Mouse (Mus musculus) layer of hippocampus, adult 2 months (tissue): ENCODE data around the gene Ano4. TPM values are rescaled to one million over a fixed set of nuclear protein-coding genes. Genes with fewer than 3 reads are reported as not detected.

Source experiments
- DNase-seq, 2 experiments: peaks; one replicate each; pipeline ENCODE4 v3.0.0; 2022; ENCODE audit warnings: low spot score in 2 of 2
- H3K27ac ChIP-seq: fragments of 200-600 bp; 2 replicates; pipeline ENCODE4 v1.8.1; 2022
- H3K4me3 ChIP-seq: fragments of 200-600 bp; 2 replicates; pipeline ENCODE4 v1.8.1; 2022; ENCODE audit warnings: mild to moderate bottlenecking
- CTCF ChIP-seq: fragments of 200-600 bp; conservative IDR thresholded peaks from 2 replicates; pipeline ENCODE4 v1.8.1; 2022; ENCODE audit warnings: antibody characterized with exemption, mild to moderate bottlenecking, moderate library complexity
- total RNA-seq, 2 experiments: library from RNA; stranded (reverse); gene quantifications; 2 replicates each; pipeline ENCODE4 v1.2.3; 2021

The Ano4 gene
- total RNA-seq, 2 experiments from 2014 or later: 17.5 to 19.7 TPM

- peak overlapping the region; percentile 67 for H3K4me3 ChIP-seq
- H3K27ac ChIP-seq: peak overlapping the region; percentile 92
- no peak for TF ChIP-seq CTCF
- DNase-seq: peak; percentile 16 to 30
These were observed 86.8 kb downstream of the Ano4 start for GRCm38 (mm10) chr10:89257457-89258381.

GRCm38 (mm10) chr10:89256762-89257456 is 87.7 kb downstream of the Ano4 start:
- Histone ChIP-seq H3K27ac (peak overlapping the region; percentile 92), H3K4me3 (peak overlapping the region; percentile 67)
- DNase-seq: peak in 1 of 2 experiments; percentile 12
- no peak for TF ChIP-seq CTCF

- no peak for TF ChIP-seq CTCF
- H3K27ac ChIP-seq: peak overlapping the region; percentile 86; the same call in 1 of the 2 replicates
- H3K4me3 ChIP-seq: no peak overlapping the region
- DNase-seq: no peak
These were observed 89.8 kb downstream of the Ano4 start for GRCm38 (mm10) chr10:89254765-89255164.

GRCm38 (mm10) chr10:89253799-89254198 is 90.8 kb downstream of the Ano4 start:
- peak overlapping the region; percentile 86 for H3K27ac ChIP-seq
- no peak for TF ChIP-seq CTCF
- H3K4me3 ChIP-seq: no peak overlapping the region
- no peak for DNase-seq

GRCm38 (mm10) chr10:89252636-89253035 is 91.9 kb downstream of the Ano4 start:
- no peak for TF ChIP-seq CTCF
- DNase-seq: no peak
- Histone ChIP-seq H3K4me3 (no peak overlapping the region), H3K27ac (peak overlapping the region; percentile 86)

GRCm38 (mm10) chr10:89243808-89244207 is 100.8 kb downstream of the Ano4 start:
- Histone ChIP-seq H3K27ac (peak overlapping the region; percentile 41), H3K4me3 (no peak overlapping the region)
- no peak for TF ChIP-seq CTCF
- peak in 1 of 2 experiments; percentile 14 for DNase-seq

GRCm38 (mm10) chr10:89224524-89224923 is 120.0 kb downstream of the Ano4 start:
- no peak for TF ChIP-seq CTCF
- no peak overlapping the region for H3K27ac ChIP-seq

GRCm38 (mm10) chr10:89222284-89222989 is 122.1 kb downstream of the Ano4 start:
- H3K4me3 ChIP-seq: no peak overlapping the region
- DNase-seq: no peak
- TF ChIP-seq CTCF: peak; percentile 63
- H3K27ac ChIP-seq: no peak overlapping the region

More at GRCm38 (mm10) chr10:89224524-89224923, 120.0 kb downstream of the Ano4 start:
- no peak overlapping the region for H3K4me3 ChIP-seq
- no peak for DNase-seq

GRCm38 (mm10) chr10:89216078-89216477 is 128.5 kb downstream of the Ano4 start:
- Histone ChIP-seq H3K4me3 (no peak overlapping the region), H3K27ac (no peak overlapping the region)
- no peak for DNase-seq
- TF ChIP-seq CTCF: no peak

- no peak overlapping the region for H3K27ac ChIP-seq
- peak; percentile 81 for TF ChIP-seq CTCF
- DNase-seq: peak in 1 of 2 experiments; percentile 51
- no peak overlapping the region for H3K4me3 ChIP-seq
These were observed 138.7 kb downstream of the Ano4 start for GRCm38 (mm10) chr10:89205858-89206257.

GRCm38 (mm10) chr10:89196444-89196843 is 148.1 kb downstream of the Ano4 start:
- DNase-seq: no peak
- TF ChIP-seq CTCF: no peak
- H3K4me3 ChIP-seq: no peak overlapping the region

GRCm38 (mm10) chr10:89195068-89195467 is 149.5 kb downstream of the Ano4 start:
- no peak overlapping the region for H3K27ac ChIP-seq
- no peak for DNase-seq
- no peak for TF ChIP-seq CTCF
- H3K4me3 ChIP-seq: no peak overlapping the region

More at GRCm38 (mm10) chr10:89196444-89196843, 148.1 kb downstream of the Ano4 start:
- no peak overlapping the region for H3K27ac ChIP-seq

- no peak for TF ChIP-seq CTCF
- Histone ChIP-seq H3K27ac (no peak overlapping the region), H3K4me3 (no peak overlapping the region)
- no peak for DNase-seq
These were observed 150.1 kb downstream of the Ano4 start for GRCm38 (mm10) chr10:89194440-89194839.
